Mouse (Mus musculus): ENCODE results near the gene Sorcs3. TPM values are rescaled to one million over a fixed set of nuclear protein-coding genes. Genes with fewer than 3 reads are reported as not detected.

Sorcs3 gene
- polyA plus RNA-seq, 1 experiment = 17.7 TPM

DNA sequence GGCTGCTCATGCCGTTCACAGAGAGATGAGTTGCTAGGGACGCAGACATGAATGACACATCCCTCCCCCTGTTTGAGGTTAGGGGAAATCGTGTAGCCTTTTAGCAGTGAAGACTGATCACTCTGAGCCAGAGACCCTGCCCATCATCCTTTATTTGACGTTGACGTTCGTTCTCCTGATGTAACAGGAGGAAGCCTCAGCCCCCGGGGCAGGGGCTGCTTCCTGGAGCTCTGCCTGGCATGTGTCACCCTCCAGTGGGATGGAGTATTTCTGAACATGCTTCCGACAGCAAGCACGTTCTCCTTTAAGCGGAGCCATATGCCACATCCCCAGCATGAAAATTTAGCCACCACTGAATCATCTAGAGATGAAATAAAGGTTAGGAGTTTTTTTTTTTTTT, 162.2 kb downstream of the Sorcs3 start:
- peak; percentile 45 to 75 for DNase-seq (ENCODE audit: extremely low spot score in 1 of 2, low spot score in 1 of 2)

DNA sequence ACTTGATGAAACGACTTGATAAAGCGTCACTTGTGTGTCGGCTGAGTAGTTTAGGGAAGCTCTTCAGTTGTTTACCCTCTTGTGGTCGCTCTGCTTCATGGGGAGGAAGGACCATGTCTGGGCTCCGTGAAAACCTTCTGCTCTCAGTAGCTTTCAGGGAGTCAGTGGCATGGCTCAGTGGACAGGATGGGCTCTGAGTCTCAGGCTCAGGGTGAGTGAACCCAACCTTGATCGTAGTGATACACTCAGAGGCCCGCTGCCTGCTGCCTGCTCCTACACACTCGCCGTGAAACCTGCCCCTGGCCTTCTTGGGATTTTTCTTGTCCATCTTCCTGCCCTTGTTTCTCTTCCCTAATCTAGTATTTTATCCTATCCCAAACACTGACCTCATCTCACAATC, 166.0 kb downstream of the Sorcs3 start:
- no peak for DNase-seq (ENCODE audit: extremely low spot score in 1 of 2, low spot score in 1 of 2)

GRCm38 (mm10) chr19:48378006-48378540, 172.2 kb downstream of the Sorcs3 start:
- DNase-seq (ENCODE audit: extremely low spot score in 1 of 2, low spot score in 1 of 2) = no peak

DNA sequence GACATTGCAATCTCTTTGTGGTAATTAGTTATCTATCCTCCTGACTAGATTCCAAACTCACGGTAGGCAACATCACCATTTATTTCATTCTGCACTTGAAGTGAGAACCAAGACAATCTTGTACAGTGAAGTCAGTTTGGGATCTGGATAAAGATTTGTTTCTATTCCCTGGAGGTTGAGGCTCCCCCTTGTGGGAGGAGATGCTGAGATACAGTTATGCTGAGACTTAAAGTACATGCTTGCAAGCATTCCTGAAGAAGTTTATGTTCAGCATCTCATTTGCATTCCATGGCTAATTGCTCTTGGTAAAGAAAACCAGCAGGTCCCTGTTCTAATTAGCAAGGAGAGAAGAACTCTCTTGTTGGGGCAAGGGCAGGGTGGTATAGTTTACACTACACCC, 185.7 kb downstream of the Sorcs3 start:
- peak; percentile 28 to 82 for DNase-seq (ENCODE audit: extremely low spot score in 1 of 2, low spot score in 1 of 2)

DNA sequence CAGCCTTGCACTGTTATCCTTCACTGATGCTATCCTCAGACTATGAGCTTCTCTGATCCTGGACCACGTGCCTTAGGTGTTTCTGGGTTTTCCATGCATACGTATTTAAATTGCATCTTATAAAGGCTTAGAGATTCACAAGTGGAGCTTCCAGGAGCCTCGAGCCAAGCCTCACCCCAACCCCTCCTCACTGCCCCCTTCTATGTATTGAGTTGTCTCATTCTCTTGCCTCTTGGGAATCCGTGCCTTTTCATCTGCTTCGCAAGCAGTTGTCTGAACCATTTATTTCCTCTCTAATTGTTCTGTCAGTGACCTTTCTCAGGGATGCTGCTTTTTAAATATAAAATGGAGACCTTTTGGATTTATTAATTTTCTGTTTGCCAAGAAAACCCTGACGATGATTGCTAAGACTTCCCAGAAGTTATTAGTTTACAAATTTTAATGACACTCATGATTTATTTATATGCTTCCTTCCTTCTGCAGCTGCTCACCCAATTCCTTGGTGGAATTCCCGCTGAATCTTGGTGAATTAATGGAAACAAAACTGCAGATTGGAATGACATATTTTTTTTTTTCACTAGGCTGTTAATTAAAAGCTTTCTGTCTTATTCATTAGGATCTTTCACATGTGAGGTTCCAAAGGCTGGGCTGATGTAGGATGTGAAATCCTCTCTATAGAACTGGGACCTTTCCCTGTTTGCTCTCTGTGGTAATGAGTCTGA, 199.1 kb downstream of the Sorcs3 start:
- DNase-seq (ENCODE audit: extremely low spot score in 1 of 2, low spot score in 1 of 2) = no peak

DNA sequence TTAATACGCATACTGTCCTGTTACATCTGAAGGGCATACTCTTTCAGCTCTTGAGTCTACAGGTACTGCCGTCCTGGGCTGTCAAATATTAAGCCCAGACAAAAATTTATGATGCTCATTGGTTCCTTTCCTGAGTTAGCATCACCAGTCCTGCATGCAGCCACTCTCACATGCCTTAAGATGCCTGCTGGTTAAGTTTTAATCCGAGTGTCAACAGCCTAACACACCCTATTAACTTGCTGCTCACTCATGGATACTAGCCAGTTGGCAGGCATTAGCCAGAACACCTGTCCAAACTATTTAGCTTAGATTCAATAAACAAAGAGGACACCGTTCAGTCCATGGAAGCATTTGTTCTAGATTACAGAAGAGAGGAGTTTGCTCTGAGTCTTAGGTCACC, 202.4 kb downstream of the Sorcs3 start:
- no peak for DNase-seq (ENCODE audit: extremely low spot score in 1 of 2, low spot score in 1 of 2)

- DNase-seq (ENCODE audit: extremely low spot score in 1 of 2, low spot score in 1 of 2) = peak in 1 of 2 experiments; percentile 42
Observed at GRCm38 (mm10) chr19:48411332-48411731, 205.5 kb downstream of the Sorcs3 start.

GRCm38 (mm10) chr19:48413836-48414235, 208.0 kb downstream of the Sorcs3 start:
- peak; percentile 15 to 82 for DNase-seq (ENCODE audit: extremely low spot score in 1 of 2, low spot score in 1 of 2)

DNA sequence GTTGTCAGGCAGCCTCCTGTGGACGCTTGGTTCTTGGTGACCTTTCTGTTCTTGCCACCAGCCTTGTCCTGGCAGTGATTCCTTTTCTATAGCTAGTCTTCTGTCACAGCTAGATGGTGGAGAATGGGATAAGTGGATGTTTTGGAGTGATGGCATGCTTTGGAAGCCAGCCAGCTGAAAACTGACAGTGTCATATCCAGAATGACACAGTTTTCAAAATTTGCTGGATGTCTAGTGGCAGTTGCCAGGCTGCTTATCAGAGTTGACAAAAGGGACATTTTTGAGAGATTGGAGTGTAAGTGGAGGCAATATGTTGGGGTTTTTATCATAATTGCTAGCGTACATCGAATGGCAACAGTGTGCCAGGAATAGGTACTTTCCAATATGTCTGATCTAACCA, 212.5 kb downstream of the Sorcs3 start:
- no peak for DNase-seq (ENCODE audit: extremely low spot score in 1 of 2, low spot score in 1 of 2)

- peak in 1 of 2 experiments; percentile 22 for DNase-seq (ENCODE audit: extremely low spot score in 1 of 2, low spot score in 1 of 2)
Observed at GRCm38 (mm10) chr19:48429263-48429662, 223.4 kb downstream of the Sorcs3 start.

- peak in 1 of 2 experiments; percentile 27 for DNase-seq (ENCODE audit: extremely low spot score in 1 of 2, low spot score in 1 of 2)
Observed at GRCm38 (mm10) chr19:48429755-48430154, 223.9 kb downstream of the Sorcs3 start.

- DNase-seq (ENCODE audit: extremely low spot score in 1 of 2, low spot score in 1 of 2) = no peak
Observed at GRCm38 (mm10) chr19:48430328-48430727, 224.5 kb downstream of the Sorcs3 start.

GRCm38 (mm10) chr19:48438450-48438849, 232.6 kb downstream of the Sorcs3 start:
- DNase-seq (ENCODE audit: extremely low spot score in 1 of 2, low spot score in 1 of 2) = no peak

- no peak for DNase-seq (ENCODE audit: extremely low spot score in 1 of 2, low spot score in 1 of 2)
Observed at GRCm38 (mm10) chr19:48461141-48461540, 255.3 kb downstream of the Sorcs3 start.

DNA sequence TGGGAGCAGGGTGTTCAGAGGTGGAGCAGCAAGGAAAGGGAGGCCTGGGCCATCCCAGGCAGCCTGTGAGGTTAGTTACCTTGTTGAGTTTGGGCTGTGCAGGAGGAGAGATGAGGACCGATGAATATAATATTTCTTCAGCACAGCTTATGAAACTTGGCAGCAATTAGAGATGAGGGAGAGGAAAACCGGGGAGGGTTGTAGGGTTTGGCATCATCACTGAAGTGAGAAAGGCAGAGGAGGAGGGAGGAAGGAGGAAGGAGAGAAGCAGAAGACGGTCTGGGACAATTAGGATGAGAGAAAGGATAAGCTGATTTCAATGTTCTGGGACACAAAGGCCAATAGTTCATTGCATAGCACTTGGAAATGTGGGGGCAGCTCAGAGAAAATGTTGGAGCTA, 256.6 kb downstream of the Sorcs3 start:
- peak; percentile 9 to 47 for DNase-seq (ENCODE audit: extremely low spot score in 1 of 2, low spot score in 1 of 2)

GRCm38 (mm10) chr19:48463494-48463893, 257.7 kb downstream of the Sorcs3 start:
- peak in 1 of 2 experiments; percentile 48 for DNase-seq (ENCODE audit: extremely low spot score in 1 of 2, low spot score in 1 of 2)

GRCm38 (mm10) chr19:48467471-48467870, 261.6 kb downstream of the Sorcs3 start:
- DNase-seq (ENCODE audit: extremely low spot score in 1 of 2, low spot score in 1 of 2) = no peak

GRCm38 (mm10) chr19:48469791-48470410, 264.1 kb downstream of the Sorcs3 start:
- DNase-seq (ENCODE audit: extremely low spot score in 1 of 2, low spot score in 1 of 2) = no peak

DNA sequence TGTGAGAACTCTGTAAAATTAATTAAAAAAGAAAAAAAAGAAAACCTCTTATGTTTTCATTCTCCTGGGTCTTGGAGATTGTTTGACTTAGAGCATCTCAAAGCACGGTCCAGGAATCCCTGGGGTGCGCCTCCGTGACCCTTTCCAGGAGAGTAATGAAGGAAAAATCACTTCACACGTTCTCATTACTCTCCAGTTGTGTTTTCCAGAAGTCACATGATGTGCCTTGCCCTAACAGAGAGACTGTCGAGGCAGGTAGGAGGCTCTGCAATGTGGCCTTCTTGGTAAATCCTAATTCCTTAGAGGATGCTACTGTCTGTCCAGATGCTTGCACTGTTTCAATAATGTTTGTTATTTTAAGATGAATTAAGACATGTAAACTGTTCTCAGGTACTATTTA, 266.1 kb downstream of the Sorcs3 start:
- no peak for DNase-seq (ENCODE audit: extremely low spot score in 1 of 2, low spot score in 1 of 2)

GRCm38 (mm10) chr19:48475784-48476410, 270.1 kb downstream of the Sorcs3 start:
- no peak for DNase-seq (ENCODE audit: extremely low spot score in 1 of 2, low spot score in 1 of 2)

DNA sequence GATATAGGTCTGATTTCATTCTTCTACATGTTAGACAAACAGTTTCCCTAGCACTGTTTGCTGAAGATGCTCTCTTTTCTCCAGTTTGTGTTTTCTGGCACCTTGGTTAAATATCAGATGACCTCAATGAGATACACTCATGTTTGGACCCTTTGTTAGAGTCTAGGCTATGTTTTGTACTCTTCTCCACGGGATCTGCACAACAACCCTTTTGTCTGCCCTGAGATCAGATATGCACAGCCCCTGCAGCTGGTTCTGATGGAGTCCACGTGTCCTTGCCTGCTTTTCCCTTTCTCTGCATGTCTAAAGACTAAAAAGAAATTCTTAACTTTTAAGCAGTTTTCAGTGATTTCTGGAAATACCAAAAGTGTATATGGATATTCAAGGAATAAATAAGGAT, 273.0 kb downstream of the Sorcs3 start:
- peak in 1 of 2 experiments; percentile 24 for DNase-seq (ENCODE audit: extremely low spot score in 1 of 2, low spot score in 1 of 2)

Measured in frontal cortex, adult 2 months (tissue).